Mouse (Mus musculus): ENCODE results near the gene Pik3cd. TPM values are rescaled to one million over a fixed set of nuclear protein-coding genes. Genes with fewer than 3 reads are reported as not detected.

The Pik3cd gene
- polyA plus RNA-seq, 1 experiment from 2014 or later: 21.0 TPM

DNA sequence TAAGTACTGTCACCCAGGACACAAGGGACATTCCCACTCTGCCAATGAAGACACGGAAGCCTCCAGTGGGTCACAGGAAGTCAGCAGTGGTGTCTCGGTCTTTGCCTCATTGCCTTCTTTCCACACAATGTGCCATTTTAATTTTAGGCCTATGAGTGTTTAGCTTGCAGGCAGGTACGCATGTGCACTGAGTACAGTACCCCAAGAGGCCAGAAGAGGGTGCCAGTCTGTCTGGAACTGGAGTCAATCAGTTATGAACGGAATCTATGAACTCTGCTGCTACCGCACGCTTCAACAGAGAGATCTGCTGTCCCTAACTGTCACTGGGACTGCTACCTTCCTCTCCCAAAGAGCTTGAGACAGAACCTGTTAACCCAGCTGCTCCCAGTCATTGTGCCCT lies 17.3 kb upstream of the Pik3cd start:
- Histone ChIP-seq H3K4me1 (replicated peaks; ENCODE audit: control insufficient read depth, insufficient read depth, low read length) (peaks cover 8% of the 10 kb centered on the region), H3K36me3 (ENCODE audit: control insufficient read depth, insufficient read depth) (peaks cover 36% of the 10 kb centered on the region), H3K4me2 (ENCODE audit: low read length) (no peak overlapping the region), H3K27ac (ENCODE audit: low read length) (no peak overlapping the region), H3K9me3 (ENCODE audit: control insufficient read depth, low read length) (no peaks in the 10 kb centered on the region), H3K9ac (replicated peaks; ENCODE audit: low read depth, low read length) (no peak overlapping the region), H3K27me3 (replicated peaks; ENCODE audit: control insufficient read depth, insufficient read depth, low read length) (no peaks in the 10 kb centered on the region), H3K4me3 (replicated peaks; ENCODE audit: low read length) (no peak overlapping the region)
- 76% methylated on average over 6 of the region's 6 CpGs for WGBS
- ATAC-seq: no peak

GRCm38 (mm10) chr4:149714542-149714941 lies 12.2 kb upstream of the Pik3cd start:
- no peak overlapping the region for H3K27ac ChIP-seq (ENCODE audit: low read length)
- no peak for ATAC-seq
- H3K36me3 ChIP-seq (ENCODE audit: control insufficient read depth, insufficient read depth): peaks cover 35% of the 10 kb centered on the region
- WGBS: 92% methylated on average over 3 of the region's 3 CpGs
- no peaks in the 10 kb centered on the region for H3K9me3 ChIP-seq (ENCODE audit: control insufficient read depth, low read length)
- H3K4me3 ChIP-seq (replicated peaks; ENCODE audit: low read length): no peak overlapping the region
- H3K9ac ChIP-seq (replicated peaks; ENCODE audit: low read depth, low read length): no peak overlapping the region
- no peak overlapping the region for H3K4me2 ChIP-seq (ENCODE audit: low read length)
- H3K27me3 ChIP-seq (replicated peaks; ENCODE audit: control insufficient read depth, insufficient read depth, low read length): no peaks in the 10 kb centered on the region
- H3K4me1 ChIP-seq (replicated peaks; ENCODE audit: control insufficient read depth, insufficient read depth, low read length): no peaks in the 10 kb centered on the region

DNA sequence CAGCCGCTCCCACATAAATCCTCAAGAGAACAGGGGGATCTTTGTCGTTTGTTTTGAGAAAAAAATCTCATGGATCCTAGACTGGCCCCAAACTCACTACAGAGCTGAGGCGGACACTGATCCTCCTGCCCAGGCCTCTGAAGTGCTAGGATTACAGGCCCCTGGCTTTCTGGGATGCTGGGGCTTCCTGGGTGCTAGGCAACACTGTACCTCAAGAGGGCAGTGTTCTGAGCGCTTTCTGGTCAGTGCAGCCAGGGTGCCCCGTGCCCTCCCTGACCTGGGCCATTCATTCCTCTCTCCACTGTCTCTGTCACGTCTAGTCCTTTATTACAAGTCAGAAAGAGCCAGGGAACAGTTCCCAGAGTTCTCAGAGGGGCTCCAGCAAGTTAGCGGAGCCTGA lies 9.6 kb upstream of the Pik3cd start:
- Histone ChIP-seq H3K27ac (ENCODE audit: low read length) (no peak overlapping the region), H3K36me3 (ENCODE audit: control insufficient read depth, insufficient read depth) (peaks cover 18% of the 10 kb centered on the region), H3K4me2 (ENCODE audit: low read length) (no peak overlapping the region), H3K4me1 (replicated peaks; ENCODE audit: control insufficient read depth, insufficient read depth, low read length) (no peaks in the 10 kb centered on the region), H3K9ac (replicated peaks; ENCODE audit: low read depth, low read length) (no peak overlapping the region), H3K9me3 (ENCODE audit: control insufficient read depth, low read length) (no peaks in the 10 kb centered on the region), H3K27me3 (replicated peaks; ENCODE audit: control insufficient read depth, insufficient read depth, low read length) (no peaks in the 10 kb centered on the region), H3K4me3 (replicated peaks; ENCODE audit: low read length) (no peak overlapping the region)
- 21% methylated on average over 7 of the region's 7 CpGs for WGBS
- no peak for ATAC-seq

DNA sequence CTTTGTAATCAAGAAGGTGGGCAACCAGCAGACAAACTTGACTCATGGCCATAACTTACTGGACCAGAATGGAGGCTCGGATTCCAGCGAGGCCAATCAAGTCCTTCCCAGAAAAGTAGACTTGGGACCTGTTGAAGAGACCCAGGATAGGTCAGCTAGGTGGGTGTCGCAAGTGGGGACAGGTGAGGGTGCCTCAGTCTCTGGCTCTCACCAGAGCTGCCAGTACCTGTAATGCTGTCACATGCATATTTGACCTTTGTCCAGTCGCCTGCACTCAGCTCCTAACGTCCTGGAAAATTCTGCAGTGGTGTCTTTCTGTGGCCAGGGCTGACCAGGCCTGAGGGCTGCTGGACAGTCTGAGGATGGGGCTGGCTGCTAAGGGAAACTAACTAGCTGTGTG lies 9.1 kb upstream of the Pik3cd start:
- H3K27ac ChIP-seq (ENCODE audit: low read length): no peak overlapping the region
- no peak overlapping the region for H3K4me3 ChIP-seq (replicated peaks; ENCODE audit: low read length)
- 85% methylated on average over 5 of the region's 5 CpGs for WGBS
- ATAC-seq: no peak
- no peaks in the 10 kb centered on the region for H3K4me1 ChIP-seq (replicated peaks; ENCODE audit: control insufficient read depth, insufficient read depth, low read length)
- H3K9ac ChIP-seq (replicated peaks; ENCODE audit: low read depth, low read length): no peak overlapping the region
- no peaks in the 10 kb centered on the region for H3K27me3 ChIP-seq (replicated peaks; ENCODE audit: control insufficient read depth, insufficient read depth, low read length)
- no peak overlapping the region for H3K4me2 ChIP-seq (ENCODE audit: low read length)
- H3K9me3 ChIP-seq (ENCODE audit: control insufficient read depth, low read length): no peaks in the 10 kb centered on the region
- peaks cover 15% of the 10 kb centered on the region for H3K36me3 ChIP-seq (ENCODE audit: control insufficient read depth, insufficient read depth)

DNA sequence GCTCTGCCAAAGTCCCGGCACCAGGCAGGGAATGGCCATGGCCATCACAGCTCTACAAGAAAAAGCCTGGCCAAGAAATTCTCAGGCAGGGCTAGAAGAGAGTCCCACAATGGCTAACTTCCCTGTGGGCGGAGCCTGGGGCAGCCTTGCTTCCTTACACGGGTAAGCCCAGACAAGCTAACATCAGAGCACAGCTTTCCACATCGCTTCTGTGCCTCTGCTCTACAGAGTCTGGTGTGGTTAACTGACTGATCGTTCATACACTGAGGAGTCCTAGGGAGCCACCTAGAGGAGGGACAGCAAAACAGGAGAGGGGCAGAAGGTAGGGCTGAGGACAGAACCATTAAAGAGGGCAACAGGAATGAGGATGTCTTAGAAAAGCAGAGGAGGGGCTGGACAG lies 8.1 kb upstream of the Pik3cd start:
- H3K27ac ChIP-seq (ENCODE audit: low read length): no peak overlapping the region
- no peaks in the 10 kb centered on the region for H3K4me1 ChIP-seq (replicated peaks; ENCODE audit: control insufficient read depth, insufficient read depth, low read length)
- 25% methylated on average over 5 of the region's 5 CpGs for WGBS
- peaks cover 9% of the 10 kb centered on the region for H3K36me3 ChIP-seq (ENCODE audit: control insufficient read depth, insufficient read depth)
- ATAC-seq: peak; percentile 67
- no peak overlapping the region for H3K4me2 ChIP-seq (ENCODE audit: low read length)
- no peak overlapping the region for H3K4me3 ChIP-seq (replicated peaks; ENCODE audit: low read length)
- H3K27me3 ChIP-seq (replicated peaks; ENCODE audit: control insufficient read depth, insufficient read depth, low read length): no peaks in the 10 kb centered on the region
- H3K9ac ChIP-seq (replicated peaks; ENCODE audit: low read depth, low read length): no peak overlapping the region
- no peaks in the 10 kb centered on the region for H3K9me3 ChIP-seq (ENCODE audit: control insufficient read depth, low read length)

DNA sequence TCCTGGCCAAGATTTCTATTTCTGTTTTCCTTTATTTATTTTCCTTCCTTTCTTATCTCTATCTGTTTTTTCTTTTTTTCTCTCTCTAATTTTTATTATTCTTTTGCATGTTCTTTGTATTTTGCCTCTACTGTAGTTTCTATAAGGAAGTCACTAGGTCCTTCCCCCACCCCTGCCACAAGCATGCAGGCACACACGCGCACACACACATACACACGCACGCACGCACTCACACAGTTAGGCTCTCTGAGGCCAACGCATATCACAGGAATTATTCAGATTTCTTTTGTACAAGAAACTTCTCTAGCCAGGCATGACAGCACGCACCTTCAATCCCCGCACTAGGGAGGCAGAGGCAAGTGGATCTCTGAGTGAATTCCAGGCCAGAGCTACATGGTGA lies 3.6 kb upstream of the Pik3cd start:
- Histone ChIP-seq H3K27me3 (replicated peaks; ENCODE audit: control insufficient read depth, insufficient read depth, low read length) (no peaks in the 10 kb centered on the region), H3K27ac (ENCODE audit: low read length) (no peak overlapping the region), H3K9me3 (ENCODE audit: control insufficient read depth, low read length) (no peaks in the 10 kb centered on the region), H3K4me3 (replicated peaks; ENCODE audit: low read length) (no peak overlapping the region), H3K36me3 (ENCODE audit: control insufficient read depth, insufficient read depth) (no peaks in the 10 kb centered on the region), H3K9ac (replicated peaks; ENCODE audit: low read depth, low read length) (no peak overlapping the region), H3K4me1 (replicated peaks; ENCODE audit: control insufficient read depth, insufficient read depth, low read length) (no peaks in the 10 kb centered on the region), H3K4me2 (ENCODE audit: low read length) (no peak overlapping the region)
- WGBS: 92% methylated on average over 8 of the region's 8 CpGs
- ATAC-seq: no peak

DNA sequence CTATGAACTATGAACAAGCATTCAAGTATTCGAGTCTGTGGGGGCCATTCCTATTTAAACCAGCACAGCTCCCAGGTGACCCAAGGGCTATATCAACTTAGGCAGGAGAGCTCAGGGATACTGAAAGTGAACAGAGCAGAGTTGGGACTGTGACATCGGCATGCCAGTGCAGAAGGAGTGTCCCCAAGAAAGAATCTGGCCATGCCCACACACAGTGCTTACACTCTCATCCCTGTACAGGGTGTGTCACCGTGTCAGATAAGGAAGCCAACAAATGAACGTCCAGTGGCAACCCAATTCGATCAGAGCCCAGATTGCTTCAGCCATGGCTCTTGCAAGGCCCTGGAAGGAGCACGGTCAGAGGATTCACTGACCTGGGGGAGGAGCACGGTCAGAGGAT lies 2.9 kb upstream of the Pik3cd start:
- WGBS: 82% methylated on average over 7 of the region's 7 CpGs
- no peaks in the 10 kb centered on the region for H3K27me3 ChIP-seq (replicated peaks; ENCODE audit: control insufficient read depth, insufficient read depth, low read length)
- H3K36me3 ChIP-seq (ENCODE audit: control insufficient read depth, insufficient read depth): no peaks in the 10 kb centered on the region
- H3K9ac ChIP-seq (replicated peaks; ENCODE audit: low read depth, low read length): no peak overlapping the region
- no peak overlapping the region for H3K27ac ChIP-seq (ENCODE audit: low read length)
- H3K4me2 ChIP-seq (ENCODE audit: low read length): no peak overlapping the region
- no peaks in the 10 kb centered on the region for H3K9me3 ChIP-seq (ENCODE audit: control insufficient read depth, low read length)
- no peak overlapping the region for H3K4me3 ChIP-seq (replicated peaks; ENCODE audit: low read length)
- ATAC-seq: no peak
- H3K4me1 ChIP-seq (replicated peaks; ENCODE audit: control insufficient read depth, insufficient read depth, low read length): no peaks in the 10 kb centered on the region

DNA sequence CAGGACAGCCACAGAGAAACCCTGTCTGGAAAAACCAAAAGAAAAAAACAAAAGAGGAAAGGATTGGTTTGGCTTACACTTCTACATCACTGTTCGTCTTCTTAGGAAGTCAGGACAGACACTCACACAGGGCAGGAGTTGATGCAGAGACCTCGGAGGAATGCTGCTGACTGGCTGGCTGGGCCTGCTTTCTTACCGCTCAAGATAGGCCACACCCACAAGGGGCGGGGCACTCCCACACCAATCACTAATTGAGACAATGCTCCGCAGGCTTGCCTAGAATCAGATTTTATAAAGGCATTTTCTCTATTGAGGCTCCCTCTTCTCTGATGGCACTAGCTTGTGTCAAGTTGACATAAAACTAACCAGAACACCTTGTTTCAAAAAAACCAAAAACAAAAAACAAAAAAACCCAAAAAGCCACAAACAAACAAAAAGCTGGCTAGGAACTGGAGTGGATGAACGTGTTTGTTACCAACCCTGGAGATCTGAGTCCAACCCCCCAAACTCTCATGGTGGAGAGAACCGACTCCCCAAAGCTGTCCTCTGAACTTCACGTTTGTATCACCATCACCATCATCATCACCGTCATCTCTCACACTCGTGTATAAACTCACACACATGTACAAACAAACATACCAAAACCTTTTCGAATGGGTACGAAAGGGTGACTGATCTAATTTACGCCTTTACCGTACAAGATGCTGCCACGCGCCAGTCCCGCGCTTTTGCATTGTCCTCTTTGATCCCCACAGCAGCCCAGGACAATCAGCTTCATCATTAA lies 753 bp downstream of the Pik3cd start:
- Histone ChIP-seq H3K9ac (replicated peaks; ENCODE audit: low read depth, low read length) (no peak overlapping the region), H3K27ac (ENCODE audit: low read length) (no peak overlapping the region), H3K36me3 (ENCODE audit: control insufficient read depth, insufficient read depth) (no peaks in the 10 kb centered on the region), H3K27me3 (replicated peaks; ENCODE audit: control insufficient read depth, insufficient read depth, low read length) (peaks cover 8% of the 10 kb centered on the region), H3K4me1 (replicated peaks; ENCODE audit: control insufficient read depth, insufficient read depth, low read length) (peaks cover 12% of the 10 kb centered on the region), H3K4me2 (ENCODE audit: low read length) (no peak overlapping the region), H3K4me3 (replicated peaks; ENCODE audit: low read length) (no peak overlapping the region), H3K9me3 (ENCODE audit: control insufficient read depth, low read length) (no peaks in the 10 kb centered on the region)
- no peak for ATAC-seq
- whole genome bisulfite sequencing: 56% methylated on average over 18 of the region's 18 CpGs

- WGBS: 46% methylated on average over 4 of the region's 4 CpGs
- peaks cover 14% of the 10 kb centered on the region for H3K4me1 ChIP-seq (replicated peaks; ENCODE audit: control insufficient read depth, insufficient read depth, low read length)
- H3K27ac ChIP-seq (ENCODE audit: low read length): no peak overlapping the region
- H3K36me3 ChIP-seq (ENCODE audit: control insufficient read depth, insufficient read depth): no peaks in the 10 kb centered on the region
- H3K9ac ChIP-seq (replicated peaks; ENCODE audit: low read depth, low read length): no peak overlapping the region
- no peak overlapping the region for H3K4me3 ChIP-seq (replicated peaks; ENCODE audit: low read length)
- H3K4me2 ChIP-seq (ENCODE audit: low read length): no peak overlapping the region
- H3K9me3 ChIP-seq (ENCODE audit: control insufficient read depth, low read length): no peaks in the 10 kb centered on the region
- ATAC-seq: no peak
- peaks cover 8% of the 10 kb centered on the region for H3K27me3 ChIP-seq (replicated peaks; ENCODE audit: control insufficient read depth, insufficient read depth, low read length)
Observed at GRCm38 (mm10) chr4:149699953-149700352, 2.4 kb downstream of the Pik3cd start.

Data from forebrain, embryonic 16.5 days (tissue).